Mouse (Mus musculus) E14TG2a.4 (cell line): ENCODE data around the gene Entpd5.

ENCODE experiments used
- CTCF ChIP-seq: conservative IDR thresholded peaks from 2 replicates; pipeline ENCODE4 v1.5.1; 2014; ENCODE audit warnings: low read length
- NANOG ChIP-seq: IDR thresholded peaks from 2 replicates; pipeline ENCODE4 v1.6.1; 2014; ENCODE audit warnings: borderline replicate concordance, low read length, mixed read lengths
- POU5F1 ChIP-seq: IDR thresholded peaks from 2 replicates; pipeline ENCODE4 v1.6.1; 2014; ENCODE audit warnings: low read length, borderline replicate concordance

DNA sequence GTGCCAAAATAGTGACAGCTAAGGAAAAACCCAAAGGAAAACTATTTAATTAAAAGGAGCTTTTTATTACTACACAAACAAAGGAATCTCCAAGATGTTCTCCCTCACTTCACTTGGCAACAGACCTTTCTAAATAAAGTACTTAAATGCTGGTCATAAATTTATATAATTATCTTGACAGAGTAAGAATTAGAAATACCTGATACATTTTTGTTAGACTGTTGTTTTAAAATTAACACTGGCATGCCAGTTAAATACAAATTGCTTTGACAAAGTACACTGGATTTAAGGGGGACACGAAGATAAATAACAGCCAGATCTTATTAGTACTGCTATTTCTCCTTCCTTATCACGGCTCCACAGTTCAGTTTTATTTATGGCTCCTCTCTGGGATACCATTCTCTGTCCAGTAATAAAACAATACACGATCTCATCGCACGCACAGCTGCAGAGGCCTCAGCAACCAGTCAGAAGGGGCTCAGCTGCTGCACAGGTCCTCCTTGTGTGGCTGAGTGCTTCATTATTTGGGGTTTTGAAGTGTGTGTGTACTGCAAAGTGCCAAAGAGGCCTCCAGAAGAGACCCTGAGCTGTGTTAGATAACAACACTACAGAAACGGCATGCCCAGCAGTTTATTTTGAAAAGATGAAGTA, 34.9 kb downstream of the Entpd5 start:
- TF ChIP-seq POU5F1 (no peak), CTCF (no peak), NANOG (no peak)
